Mouse (Mus musculus) thymus, postnatal 0 days (tissue): ENCODE measurements around the gene Ncoa4. TPM values are rescaled to one million over a fixed set of nuclear protein-coding genes. Genes with fewer than 3 reads are reported as not detected.
"Not testable (repeated sequence)": the region's sequence is repeated elsewhere in the genome, so short reads cannot be mapped to it uniquely, and the experiment has no call there.

ENCODE experiments used
- DNase-seq: peaks from one replicate; pipeline ENCODE4 v3.0.0-alpha.2; 2015; ENCODE audit warnings: low spot score
- polyA plus RNA-seq: library from polyadenylated mRNA; unstranded; fragments of >200 nt; fragmentation: Nextera tagmentation; extraction: Ambion mirVana; gene quantifications from 2 replicates; pipeline ENCODE4 v1.2.1, GENCODE M21; 2015

Ncoa4 gene
- polyA plus RNA-seq, 1 experiment from 2014 or later: 103 TPM

- DNase-seq: not testable (repeated sequence)
Observed at GRCm38 (mm10) chr14:32193557-32193956, 33.9 kb downstream of the Ncoa4 start.

GRCm38 (mm10) chr14:32201354-32201753 lies 41.7 kb downstream of the Ncoa4 start:
- DNase-seq: peak; percentile 42

GRCm38 (mm10) chr14:32201791-32202451 lies 42.3 kb downstream of the Ncoa4 start, which contains the start of the genes Timm23 and Parg:
Gene Timm23 (minus strand): TSS chr14:32201898.
Gene Parg (plus strand): TSS chr14:32201949.
- peak; percentile 87 for DNase-seq

GRCm38 (mm10) chr14:32226601-32227000 lies 66.9 kb downstream of the Ncoa4 start:
- DNase-seq: no peak

GRCm38 (mm10) chr14:32228996-32229395 lies 69.3 kb downstream of the Ncoa4 start:
- DNase-seq: peak; percentile 51

Other genes with a start within 250 kb of the Ncoa4 start
- gene Galnt15, start 130.9 kb upstream of the Ncoa4 start, polyA plus RNA-seq: 0.82 and 0.86 TPM in 2 replicates
- gene Oxnad1, start 74.5 kb upstream of the Ncoa4 start, polyA plus RNA-seq: 17.2 and 19.2 TPM in 2 replicates
- gene Dph3, start 74.1 kb upstream of the Ncoa4 start, polyA plus RNA-seq: 88.7 and 91.6 TPM in 2 replicates
- not detected in 2 replicates for gene Msmb, start 17.8 kb upstream of the Ncoa4 start, polyA plus RNA-seq
- 402 and 405 TPM in 2 replicates for gene Timm23, start 42.0 kb downstream of the Ncoa4 start, polyA plus RNA-seq
- gene Parg, start 42.1 kb downstream of the Ncoa4 start, polyA plus RNA-seq: 41.3 and 41.4 TPM in 2 replicates
- 2.3 and 2.4 TPM in 2 replicates for gene Ogdhl, start 162.2 kb downstream of the Ncoa4 start, polyA plus RNA-seq
- gene 1700024G13Rik, start 228.5 kb downstream of the Ncoa4 start, polyA plus RNA-seq: 0.33 and 0.40 TPM in 2 replicates